Mouse (Mus musculus) bone marrow, adult 2 months (tissue): ENCODE measurements at regions not wholly inside any gene's neighbourhood (a gene's known extent, or its start where the extent isn't known, plus 50 kb on each side); places are given as distances from the start of the nearest gene placed in this dataset.

ENCODE experiments used
- H3K27ac ChIP-seq: fragments of 200-500 bp; 2 replicates; pipeline ENCODE4 v1.5.1; 2012; ENCODE audit warnings: low read depth, mild to moderate bottlenecking, control low read depth, inconsistent platforms, low read length; ENCODE audit not compliant: control insufficient read depth, poor library complexity, insufficient read depth
- H3K4me1 ChIP-seq: fragments of 200-500 bp; 2 replicates; pipeline ENCODE4 v1.6.1; 2011; ENCODE audit warnings: low read length; ENCODE audit not compliant: control insufficient read depth, insufficient read depth
- H3K4me3 ChIP-seq: fragments of 200-500 bp; replicated peaks from 2 replicates; pipeline ENCODE3; 2011; ENCODE audit warnings: mild to moderate bottlenecking, low read depth, low read length, control low read depth; ENCODE audit not compliant: control insufficient read depth
- CTCF ChIP-seq: fragments of 200-500 bp; IDR thresholded peaks from 2 replicates; pipeline ENCODE4 v1.5.1; 2011; ENCODE audit warnings: low read length, control low read depth; ENCODE audit not compliant: control insufficient read depth, insufficient read depth
- POLR2A ChIP-seq: fragments of 200-500 bp; IDR thresholded peaks from 2 replicates; pipeline ENCODE4 v1.6.1; 2011; ENCODE audit warnings: low read depth, mild to moderate bottlenecking, control low read depth, low read length, borderline replicate concordance; ENCODE audit not compliant: control insufficient read depth
- WGBS: fragments of 180-500 bp; shearing (Covaris S2); methylation state at CpG from one replicate; pipeline ENCODE4 v1.1.7; 2018; 5-methylcytosine and 5-hydroxymethylcytosine counted together

DNA sequence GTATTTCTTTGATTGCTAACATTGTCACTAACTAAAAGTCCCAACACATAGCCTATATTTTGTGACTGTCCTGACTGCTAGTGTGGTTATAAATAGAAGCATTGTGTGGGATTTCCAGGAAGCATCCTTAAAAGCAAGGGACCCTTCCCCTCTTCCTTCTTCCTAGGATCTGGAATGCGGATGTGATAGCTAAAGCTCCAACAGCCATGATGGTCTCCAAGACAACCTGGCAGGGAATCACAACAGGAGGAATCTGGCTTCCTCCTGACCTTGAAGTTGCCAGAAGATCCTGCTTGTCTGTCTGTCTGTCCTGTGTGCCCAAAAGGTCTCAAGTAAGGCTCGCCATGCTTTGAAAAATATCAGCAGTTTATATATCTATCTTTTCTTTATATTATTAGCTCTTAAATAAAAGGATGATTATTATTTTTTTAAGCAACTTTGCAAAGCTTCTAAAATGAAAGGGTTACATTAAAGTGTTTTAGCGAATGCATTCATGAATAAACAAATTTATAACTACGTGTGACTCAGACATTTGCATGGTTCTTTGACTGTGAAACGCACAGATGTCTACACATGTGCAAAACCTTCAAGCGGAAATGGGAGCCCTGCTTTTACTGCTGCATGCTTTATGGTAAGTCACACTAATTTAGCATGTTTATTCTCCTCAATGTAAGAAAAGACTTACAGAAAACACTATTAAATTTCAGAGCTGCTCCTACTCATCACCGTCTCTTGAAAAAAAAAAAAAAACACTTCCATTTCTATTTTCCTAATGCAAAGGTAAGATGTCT is 160.9 kb downstream of the Plk2 start:
- no peak overlapping the region for H3K27ac ChIP-seq
- WGBS: 87% methylated on average over 7 of the region's 7 CpGs
- TF ChIP-seq POLR2A (no peak), CTCF (no peak)
- H3K4me3 ChIP-seq: no peak overlapping the region
- no peaks in the 10 kb centered on the region; the same call in 1 of the 2 replicates for H3K4me1 ChIP-seq

DNA sequence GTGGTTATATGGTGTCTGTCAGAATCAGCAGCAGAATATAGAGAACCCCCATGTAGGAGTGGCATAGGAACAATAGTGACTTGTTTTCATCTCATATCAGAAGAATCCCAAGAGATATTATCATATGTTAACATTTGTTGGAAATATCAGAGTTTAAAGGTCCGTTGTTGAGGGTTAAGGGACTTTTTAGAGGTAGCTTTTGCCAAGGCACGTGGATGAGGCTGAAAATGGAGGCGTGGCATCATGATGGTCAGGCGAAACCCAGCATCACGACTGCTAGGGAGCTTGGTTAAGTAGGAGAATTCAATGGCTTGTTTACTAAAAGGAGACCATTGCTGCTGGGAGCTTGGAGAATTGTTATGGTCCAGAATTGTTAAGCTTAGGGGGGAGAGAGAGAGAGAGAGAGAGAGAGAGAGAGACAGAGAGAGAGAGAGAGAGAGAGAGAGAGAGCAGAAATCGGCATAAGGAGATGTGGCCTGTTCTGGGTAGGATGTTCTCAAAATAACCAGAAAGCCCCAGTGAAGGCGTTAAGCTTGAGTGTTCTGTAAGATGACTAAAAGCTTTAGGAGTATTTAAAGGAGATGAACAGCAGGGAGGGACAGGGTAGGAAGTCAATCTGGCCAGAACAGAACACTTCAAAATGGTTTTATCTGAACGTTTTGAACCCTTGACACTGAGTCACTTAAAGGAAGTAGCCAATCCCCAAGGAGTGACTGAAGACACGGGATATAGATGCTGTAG is 161.7 kb downstream of the Plk2 start:
- no peaks in the 10 kb centered on the region; the same call in 1 of the 2 replicates for H3K4me1 ChIP-seq
- WGBS: 74% methylated on average over 9 of the region's 9 CpGs
- TF ChIP-seq CTCF: no peak
- no peak for TF ChIP-seq POLR2A
- no peak overlapping the region for H3K27ac ChIP-seq
- H3K4me3 ChIP-seq: no peak overlapping the region

DNA sequence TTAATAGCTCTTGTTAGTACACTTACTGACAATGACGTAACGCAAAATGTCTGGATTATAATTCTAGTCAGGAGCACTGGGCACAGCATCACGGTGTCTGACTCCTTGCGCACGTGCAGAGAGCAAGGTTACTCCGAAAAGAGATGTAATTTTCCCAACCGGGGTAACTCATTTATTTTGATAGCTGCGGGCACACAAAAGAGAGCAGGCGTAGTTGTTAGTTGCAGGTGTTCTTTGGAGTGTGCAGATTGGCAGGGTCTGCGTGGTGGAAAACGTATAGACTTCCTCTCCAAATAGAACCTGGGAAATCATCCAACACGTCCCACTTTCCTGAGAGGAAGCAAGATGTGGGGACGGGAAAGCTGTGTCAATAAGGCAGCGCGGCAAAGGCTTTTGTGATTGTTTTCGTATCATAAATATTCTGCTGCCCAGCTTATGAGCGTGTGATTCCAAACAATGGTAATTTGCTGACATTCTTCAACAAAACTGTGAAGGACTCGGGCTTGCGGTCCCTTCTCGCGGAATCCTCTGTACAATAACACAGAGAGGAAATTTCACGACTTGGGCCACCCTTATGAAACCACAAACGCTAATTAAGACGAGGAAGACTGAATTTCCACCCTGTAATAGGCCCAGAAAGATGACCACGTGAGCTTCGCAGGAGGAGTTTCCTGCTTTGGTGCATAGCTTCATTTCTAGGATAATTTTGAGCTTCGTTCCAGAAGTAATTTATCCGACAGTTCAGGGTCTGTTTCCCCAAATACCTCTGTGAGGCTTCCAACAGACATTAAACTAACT is 163.3 kb downstream of the Plk2 start:
- TF ChIP-seq CTCF: no peak
- no peak for TF ChIP-seq POLR2A
- Histone ChIP-seq H3K4me3 (no peak overlapping the region), H3K4me1 (no peaks in the 10 kb centered on the region; the same call in 1 of the 2 replicates), H3K27ac (no peak overlapping the region)
- WGBS: 14% methylated on average over 28 of the region's 28 CpGs

DNA sequence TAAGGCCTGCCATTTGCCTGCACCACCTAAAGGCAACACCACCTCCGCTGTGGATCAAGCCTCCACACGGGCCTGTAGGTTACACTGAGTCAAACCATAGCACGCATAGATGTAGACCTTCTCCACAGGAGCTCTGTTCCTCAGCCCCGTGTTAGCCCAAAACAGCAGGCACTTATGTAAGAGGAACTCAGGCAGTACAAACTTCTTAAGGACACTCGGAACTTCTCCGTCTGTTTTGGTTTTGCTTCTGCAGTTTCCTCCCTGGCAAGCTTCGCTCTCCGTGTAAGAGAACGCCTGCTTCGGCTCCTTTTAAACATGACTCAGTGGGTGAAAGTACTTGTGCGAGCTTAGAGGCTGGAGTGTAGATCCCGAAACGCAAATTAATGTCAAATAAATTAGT is 165.7 kb downstream of the Plk2 start:
- TF ChIP-seq POLR2A: no peak
- no peak for TF ChIP-seq CTCF
- 17% methylated on average over 13 of the region's 13 CpGs for WGBS
- no peaks in the 10 kb centered on the region; the same call in 1 of the 2 replicates for H3K4me1 ChIP-seq
- no peak overlapping the region for H3K4me3 ChIP-seq
- peak overlapping the region; percentile 9; the same call in 1 of the 2 replicates for H3K27ac ChIP-seq

DNA sequence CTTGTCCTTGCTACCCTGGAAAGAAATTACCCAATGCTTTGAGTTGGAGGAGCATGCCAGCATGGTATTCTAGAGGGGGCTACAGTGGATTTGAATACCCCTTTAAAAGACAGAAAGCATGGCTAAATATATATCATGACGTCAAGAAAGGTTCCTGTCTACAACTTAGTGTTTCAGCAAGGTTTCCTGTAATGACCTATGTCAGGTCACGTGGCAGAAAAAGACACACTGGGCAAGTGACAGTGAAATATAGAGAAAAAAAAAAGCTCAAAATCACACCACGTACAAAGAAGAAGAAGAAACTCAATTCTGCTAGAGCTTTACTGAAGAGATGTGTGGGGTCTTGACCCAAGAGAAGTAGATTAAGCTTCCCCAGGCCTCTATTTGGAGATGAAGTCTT is 167.7 kb downstream of the Plk2 start:
- H3K4me1 ChIP-seq: no peaks in the 10 kb centered on the region; the same call in 1 of the 2 replicates
- no peak overlapping the region for H3K4me3 ChIP-seq
- TF ChIP-seq CTCF: no peak
- no peak for TF ChIP-seq POLR2A
- WGBS: 40% methylated on average over 3 of the region's 3 CpGs
- no peak overlapping the region for H3K27ac ChIP-seq

DNA sequence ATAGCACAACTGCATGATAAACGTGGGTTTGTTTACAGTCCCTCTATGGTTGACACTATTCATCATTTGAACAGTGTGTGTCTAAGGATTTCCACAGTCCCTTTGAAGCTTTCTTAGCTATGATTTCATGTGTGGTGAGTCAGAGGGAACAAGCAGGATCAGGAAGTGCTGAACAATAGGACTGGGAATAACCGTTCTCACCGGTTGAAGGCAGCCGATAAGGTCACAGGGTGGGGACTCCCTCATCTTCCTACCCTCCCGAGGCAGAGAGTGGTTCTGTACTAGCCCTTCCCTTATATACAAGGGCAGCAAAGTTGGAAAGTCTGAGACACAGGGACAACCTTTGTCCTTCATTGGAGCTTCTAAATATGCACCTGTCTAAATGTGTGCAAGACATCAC is 168.1 kb downstream of the Plk2 start:
- TF ChIP-seq POLR2A: no peak
- TF ChIP-seq CTCF: no peak
- H3K4me1 ChIP-seq: no peaks in the 10 kb centered on the region; the same call in 1 of the 2 replicates
- no peak overlapping the region for H3K4me3 ChIP-seq
- WGBS: 72% methylated on average over 5 of the region's 5 CpGs
- H3K27ac ChIP-seq: no peak overlapping the region

DNA sequence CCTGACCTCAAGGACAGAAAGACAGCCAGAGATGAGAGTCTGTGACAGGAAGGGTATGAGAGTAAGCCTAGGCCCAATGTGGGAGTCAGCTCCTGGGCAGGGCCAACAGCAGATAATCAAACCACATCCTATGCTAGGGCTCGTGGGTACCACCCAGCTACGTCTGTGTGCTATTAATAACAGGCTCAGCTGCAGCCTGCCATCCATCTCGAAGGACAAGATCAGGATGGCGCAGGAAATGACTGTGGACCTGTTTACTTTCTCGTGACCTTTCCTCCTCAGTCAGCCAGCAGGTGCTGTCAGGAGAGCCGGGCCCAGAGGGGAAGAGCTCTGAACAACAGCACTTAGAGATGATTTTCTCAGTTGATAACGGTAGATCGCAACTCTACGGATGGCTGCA is 169.1 kb downstream of the Plk2 start:
- WGBS: 26% methylated on average over 9 of the region's 9 CpGs
- Histone ChIP-seq H3K27ac (no peak overlapping the region), H3K4me3 (no peak overlapping the region), H3K4me1 (no peaks in the 10 kb centered on the region; the same call in 1 of the 2 replicates)
- TF ChIP-seq CTCF: no peak
- no peak for TF ChIP-seq POLR2A
